Mouse (Mus musculus) left cerebral cortex, postnatal 14 days (tissue): ENCODE data around the gene Zfp958. TPM values are rescaled to one million over a fixed set of nuclear protein-coding genes. Genes with fewer than 3 reads are reported as not detected.
A peak's percentile ranks its signal among the peaks of the same experiment; 100 is the strongest.
"Not testable (repeated sequence)": the region's sequence is repeated elsewhere in the genome, so short reads cannot be mapped to it uniquely, and the experiment has no call there.

Experiments
- DNase-seq, 2 experiments: peaks; one replicate each; pipeline ENCODE4 v3.0.0; 2021 to 2022; ENCODE audit warnings: low spot score in 2 of 2, mixed read lengths in 1 of 2
- intact Hi-C: fragments of 180-260 bp; cut with DNase I; formaldehyde crosslinking; loops from one replicate; pipeline ENCODE4 v1.15.1; 2025
- long read RNA-seq, 2 experiments: library from polyadenylated mRNA; stranded (forward); transcript quantifications; one replicate each; pipeline ENCODE4 v2.0.0; 2021
- total RNA-seq, 2 experiments: library from RNA; stranded (reverse); gene quantifications; 2 replicates each; pipeline ENCODE4 v1.2.3; 2021

Gene Zfp958
- total RNA-seq = 10 to 100 TPM; 12.2 to 13.9 TPM
- long read RNA-seq, experiment 1, transcript Zfp958-202 (4 exons, 2,364 nt) = major isoform, 5 of 9 reads
- long read RNA-seq, experiment 1, partial matches to known transcripts = 0 of 9 reads
- long read RNA-seq, experiment 1, other reads (novel, unspliced or antisense) = 4 of 9 reads
- long read RNA-seq, experiment 2, partial matches to known transcripts = 0 of 7 reads
- long read RNA-seq, experiment 2, other reads (novel, unspliced or antisense) = 3 of 7 reads

DNA sequence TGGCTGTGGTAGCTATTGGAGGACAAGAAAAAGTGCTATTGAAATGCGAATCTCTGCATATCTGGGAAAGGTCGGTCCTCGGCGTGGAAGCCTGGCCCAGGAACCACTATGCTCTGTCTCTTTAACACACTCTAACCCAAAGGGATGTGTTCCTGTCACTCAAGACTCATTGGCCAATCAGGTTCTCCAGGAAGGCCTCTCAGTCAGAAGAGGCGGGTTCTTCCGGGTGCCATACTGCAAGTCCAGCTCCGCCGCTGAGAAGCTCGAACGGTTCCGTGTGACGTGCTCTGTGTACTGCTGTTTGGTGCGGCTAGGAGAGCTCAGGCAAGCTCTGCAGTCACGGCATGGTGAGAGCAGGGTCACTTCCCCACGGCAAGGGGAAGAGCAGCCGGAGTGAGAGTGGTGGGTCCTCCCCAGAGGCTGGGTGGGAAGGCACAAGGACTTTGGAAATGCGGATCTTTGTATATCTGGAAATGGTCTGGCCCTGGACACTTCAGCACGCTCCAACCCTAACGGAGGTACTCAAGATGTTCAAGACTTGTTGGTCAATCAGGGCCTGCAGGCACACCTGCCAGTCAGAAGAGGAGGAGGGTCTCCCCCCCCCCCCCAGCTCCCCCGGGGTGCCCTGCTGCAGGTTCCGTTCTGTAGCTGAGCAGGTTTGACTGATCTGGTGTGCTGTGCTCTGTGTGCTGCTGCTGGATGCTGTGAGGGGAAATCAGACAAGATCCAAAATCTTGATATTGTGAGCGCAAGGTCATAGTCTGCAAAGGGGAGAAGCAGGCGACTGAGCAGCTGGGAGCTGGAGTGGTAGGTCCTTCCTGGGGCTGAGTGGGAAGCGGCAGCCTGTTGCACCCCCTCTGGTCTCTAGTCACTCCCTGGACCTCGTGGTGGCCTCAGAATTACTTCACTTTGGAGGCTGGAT lies at the start of gene Zfp958:
Gene Zfp958 (plus strand): TSS at position 236 of the 922 bp plus-strand sequence.
- intact Hi-C loops = loop anchor here (5.0 kb wide), 1 partner anchor 64 kb away; no protein-coding TSS in a partner anchor
- peak; percentile 98 to 99 for DNase-seq

DNA sequence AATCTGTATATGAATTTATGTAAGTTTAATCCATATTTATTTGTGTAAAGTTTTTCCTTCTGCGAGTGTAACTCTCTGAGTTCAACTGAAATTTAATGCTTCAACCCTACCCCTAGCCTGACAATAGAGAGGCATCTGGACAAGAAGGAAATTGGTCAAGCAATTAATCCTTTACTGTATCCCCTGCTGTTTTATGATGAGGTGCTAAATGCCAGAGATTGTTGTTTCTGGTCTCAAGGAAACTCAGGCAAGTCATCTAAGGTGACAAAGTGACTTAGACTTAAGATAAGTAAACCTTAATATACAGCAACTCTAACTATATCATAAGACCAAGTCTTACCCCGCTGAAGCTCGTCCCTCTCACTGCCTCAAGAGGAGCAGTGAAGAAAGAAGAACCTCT lies 31.0 kb upstream of the Zfp958 start:
- intact Hi-C loops = no loop called here
- DNase-seq = no peak

DNA sequence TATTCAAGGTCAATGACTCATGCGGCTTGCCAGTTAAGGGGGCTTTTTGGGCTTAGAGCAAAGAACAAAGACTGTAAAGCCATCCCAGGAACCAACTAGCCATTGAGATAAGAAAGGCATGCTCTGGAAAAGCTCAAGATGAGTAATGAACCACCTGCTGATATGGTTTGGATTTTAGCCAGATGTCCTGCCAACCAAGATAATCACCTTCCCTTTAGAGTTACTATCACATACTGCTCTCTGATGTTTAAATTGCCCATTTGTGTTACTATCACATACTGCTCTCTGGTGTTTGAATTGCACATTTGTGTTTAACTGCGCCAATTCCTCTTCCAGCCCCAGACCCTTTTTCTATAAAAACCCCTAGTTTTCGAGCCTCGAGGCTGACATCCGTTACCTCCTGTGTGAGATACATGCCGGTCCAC lies 30.2 kb upstream of the Zfp958 start:
- no peak for DNase-seq
- intact Hi-C loops = no loop called here

DNA sequence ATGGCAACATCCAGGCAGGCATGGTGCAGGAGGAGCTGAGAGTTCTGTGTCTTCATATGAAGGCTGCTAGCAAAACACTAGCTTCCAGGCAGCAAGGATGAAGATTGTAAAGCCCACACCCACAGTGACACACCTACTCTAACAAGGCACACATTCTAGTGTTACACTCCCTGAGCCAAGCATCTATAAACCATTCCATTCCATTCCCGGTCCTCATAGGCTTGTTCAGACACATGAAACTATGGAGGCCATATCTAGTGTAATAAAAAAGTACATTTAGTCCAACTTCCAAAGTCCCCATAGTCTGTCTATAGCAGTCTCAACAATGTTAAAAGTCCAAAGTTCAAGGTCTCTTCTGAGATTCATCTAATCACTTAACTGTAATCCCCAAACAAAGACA lies 28.3 kb upstream of the Zfp958 start:
- no peak for DNase-seq
- intact Hi-C loops = loop anchor here (5.0 kb wide), 1 partner anchor 172 kb away; no protein-coding TSS in a partner anchor

DNA sequence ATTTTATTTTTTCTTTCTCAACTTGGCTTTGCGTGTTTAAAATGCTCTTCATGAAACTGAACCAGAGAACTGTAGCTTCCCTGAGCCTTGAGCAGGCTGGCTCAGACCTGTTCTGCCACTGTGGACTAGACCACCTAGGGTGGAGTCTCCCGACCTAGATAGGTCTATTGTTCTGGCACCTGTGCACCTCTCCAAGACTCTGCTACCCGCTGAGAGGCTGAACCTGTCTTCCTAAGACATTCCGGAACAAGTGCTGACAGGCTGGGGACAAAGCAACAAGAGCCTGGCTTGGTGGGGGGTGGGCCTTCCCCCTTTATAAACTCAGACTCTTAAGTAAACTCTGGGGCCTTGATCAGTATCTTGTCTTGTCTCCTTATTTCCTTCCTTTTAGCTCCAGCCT lies 26.6 kb upstream of the Zfp958 start:
- no peak for DNase-seq

DNA sequence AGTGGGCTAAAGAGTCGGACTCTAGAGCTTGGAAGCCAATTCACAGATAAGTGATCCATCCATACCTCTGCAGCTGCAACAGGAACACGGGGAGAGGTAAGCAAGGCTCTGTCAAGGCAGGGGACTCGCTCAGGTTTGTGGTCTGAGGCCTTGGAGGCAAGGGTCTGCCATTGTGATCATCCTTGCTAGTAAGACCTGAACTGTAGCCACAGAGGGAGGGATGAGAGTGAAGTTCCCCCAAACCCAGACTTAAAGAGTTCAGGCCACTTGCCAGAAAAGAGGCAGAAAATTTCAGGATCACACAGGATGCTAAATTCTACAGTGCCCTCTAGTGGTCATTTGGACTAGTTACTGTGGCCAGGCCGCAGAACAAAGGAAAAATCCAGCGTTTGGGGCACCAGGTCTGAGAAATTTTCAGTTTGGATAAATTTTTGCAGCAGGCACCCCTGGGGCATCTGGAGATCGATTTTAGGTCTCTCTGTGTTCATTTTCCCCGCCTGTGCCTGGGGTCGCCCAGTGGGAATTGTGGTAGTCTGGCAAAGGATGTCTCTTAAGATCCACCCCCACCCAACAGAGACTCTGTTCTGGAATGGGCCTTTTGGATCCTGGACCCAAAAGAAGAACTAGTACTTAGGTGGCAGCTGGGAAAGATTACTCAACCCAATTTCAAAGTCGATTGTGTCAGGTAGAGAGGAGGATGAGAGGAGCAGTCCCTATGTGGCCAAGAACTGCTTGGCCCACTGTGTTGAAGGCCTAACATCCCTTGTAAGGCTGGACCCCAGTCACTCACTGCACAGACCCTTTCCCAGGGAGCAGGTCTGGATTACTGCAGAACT lies 24.6 kb upstream of the Zfp958 start:
- intact Hi-C loops = loop anchor here (5.0 kb wide), 1 partner anchor 176 kb away; no protein-coding TSS in a partner anchor
- peak; percentile 46 to 59 for DNase-seq

More for the DNA sequence above, 26.6 kb upstream of the Zfp958 start:
- intact Hi-C loops = loop anchor here (5.0 kb wide), 1 partner anchor 174 kb away; no protein-coding TSS in a partner anchor

DNA sequence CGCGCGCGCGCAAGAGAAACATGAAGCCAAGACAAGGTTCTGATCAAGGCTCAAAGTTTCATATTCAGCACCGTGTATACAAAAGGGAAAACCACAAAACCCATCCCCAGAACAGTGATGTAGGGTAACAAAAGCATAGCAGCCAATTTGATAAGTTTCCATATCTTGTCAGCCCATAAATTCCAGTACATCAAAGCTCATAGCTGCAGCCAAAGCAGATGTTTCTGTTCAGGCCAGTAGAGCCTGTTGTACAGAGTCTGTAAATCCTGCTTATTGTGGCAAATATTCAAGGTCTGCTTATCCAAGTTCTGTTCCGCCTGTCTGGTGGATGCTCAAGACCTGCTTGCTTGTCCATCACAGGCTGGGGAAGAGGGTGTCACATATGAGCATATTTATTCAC lies 4.1 kb upstream of the Zfp958 start:
- intact Hi-C loops = no loop called here
- DNase-seq = no peak

DNA sequence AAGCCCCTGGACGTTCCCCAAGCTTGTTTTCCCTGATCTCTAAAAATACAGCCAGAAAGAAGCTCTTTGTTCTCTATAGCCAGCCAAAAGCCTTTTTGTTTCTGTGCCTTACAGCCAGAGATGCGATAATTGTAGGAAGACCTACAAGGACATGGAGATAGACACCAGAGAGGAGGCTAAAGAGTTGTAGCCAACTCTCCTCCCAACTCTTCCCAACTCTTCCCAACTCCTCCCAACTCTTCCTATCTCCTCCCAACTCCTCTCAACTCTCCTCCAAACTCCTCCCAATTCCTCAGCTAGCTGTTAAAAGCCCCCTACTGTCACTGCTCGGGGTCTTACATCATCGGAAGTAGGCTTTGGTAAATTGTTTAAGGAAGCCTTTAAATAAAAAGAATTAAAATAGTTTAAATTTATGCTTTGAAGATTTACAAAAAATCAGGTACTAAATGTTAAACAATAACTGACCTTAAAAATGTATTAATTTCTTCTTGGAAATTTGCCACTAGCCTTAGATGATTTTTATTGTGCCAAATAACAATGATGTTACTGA lies 1.3 kb upstream of the Zfp958 start:
- intact Hi-C loops = loop anchor here (5.0 kb wide), 1 partner anchor 66 kb away; no protein-coding TSS in a partner anchor
- DNase-seq = not testable (repeated sequence)

DNA sequence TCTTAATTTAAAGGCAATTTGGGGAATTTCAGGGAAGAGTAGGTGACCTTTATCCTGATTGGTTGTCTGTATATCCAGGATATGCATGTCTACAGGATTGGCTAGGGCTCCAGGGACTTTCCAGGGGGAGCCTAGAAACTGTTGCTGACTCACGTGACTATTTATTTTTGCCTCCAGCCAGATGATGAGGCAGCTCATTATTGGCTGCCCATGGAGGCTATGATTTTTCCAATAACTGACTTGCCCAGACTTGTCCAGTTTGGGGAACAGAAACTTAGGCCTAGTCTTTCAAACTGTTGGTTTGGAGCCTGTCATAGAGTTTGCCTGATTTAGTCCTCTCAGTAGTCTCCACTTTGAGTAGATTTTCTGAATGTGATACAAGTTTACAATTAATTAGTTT lies 14.4 kb downstream of the Zfp958 start:
- DNase-seq = no peak
- intact Hi-C loops = no loop called here

DNA sequence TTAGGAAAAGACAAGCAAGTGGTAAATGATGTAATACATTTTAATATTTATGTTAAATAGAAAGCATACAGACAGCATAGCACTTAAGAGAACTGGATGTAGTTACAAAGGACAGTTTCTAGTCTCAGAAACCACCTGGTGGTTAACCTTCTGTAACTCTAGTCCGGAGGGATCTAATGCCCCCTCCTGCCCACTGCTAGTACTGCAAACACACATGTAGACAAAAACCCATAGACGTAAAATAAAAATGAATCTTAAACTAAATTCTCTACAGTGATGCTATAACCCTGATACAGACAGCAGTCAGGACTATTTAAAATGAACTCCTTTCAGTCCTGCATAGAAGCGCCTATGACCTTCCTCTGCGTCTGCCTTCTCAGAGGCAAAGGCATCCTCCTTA lies 24.1 kb downstream of the Zfp958 start:
- intact Hi-C loops = no loop called here
- DNase-seq = no peak

DNA sequence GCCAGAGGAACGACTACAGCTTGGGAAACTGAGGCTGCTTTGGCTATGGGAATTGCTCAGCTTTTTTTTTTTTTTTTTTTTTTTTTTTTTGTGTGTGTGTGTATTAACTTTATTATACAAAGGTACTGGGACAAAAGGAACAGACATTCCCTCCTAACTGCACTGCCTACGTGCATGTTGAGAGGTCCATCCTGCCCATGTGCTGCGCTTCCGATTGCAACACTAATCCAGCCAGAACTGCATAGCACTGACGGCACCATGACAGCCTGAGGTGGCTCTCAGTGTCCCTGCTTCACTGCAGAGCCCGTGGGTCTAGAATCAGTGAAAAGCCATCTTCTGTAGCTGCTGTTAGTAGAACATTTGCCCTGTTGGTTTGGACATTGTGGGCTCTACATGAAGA lies 30.0 kb downstream of the Zfp958 start:
- DNase-seq, intact Hi-C loops: not testable (repeated sequence)

DNA sequence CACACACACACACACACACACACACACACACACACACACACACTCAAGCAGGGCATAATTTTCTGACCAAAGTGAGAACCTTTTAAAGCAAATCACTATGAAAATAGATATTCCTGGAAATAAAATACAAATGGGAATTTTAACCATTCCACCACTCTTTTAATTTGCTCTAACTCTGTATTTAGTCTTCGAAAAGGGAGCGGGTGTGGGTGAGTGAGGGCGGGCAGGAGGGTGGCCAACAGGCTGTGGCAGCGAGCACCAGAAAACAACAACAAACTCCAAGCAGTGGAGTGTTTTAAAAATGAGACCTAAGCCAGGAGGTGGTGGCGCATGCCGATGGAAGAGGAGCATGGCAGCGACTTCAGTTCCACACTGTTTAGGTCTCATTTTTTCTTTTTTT lies 43.6 kb downstream of the Zfp958 start:
- intact Hi-C loops = no loop called here
- no peak for DNase-seq

DNA sequence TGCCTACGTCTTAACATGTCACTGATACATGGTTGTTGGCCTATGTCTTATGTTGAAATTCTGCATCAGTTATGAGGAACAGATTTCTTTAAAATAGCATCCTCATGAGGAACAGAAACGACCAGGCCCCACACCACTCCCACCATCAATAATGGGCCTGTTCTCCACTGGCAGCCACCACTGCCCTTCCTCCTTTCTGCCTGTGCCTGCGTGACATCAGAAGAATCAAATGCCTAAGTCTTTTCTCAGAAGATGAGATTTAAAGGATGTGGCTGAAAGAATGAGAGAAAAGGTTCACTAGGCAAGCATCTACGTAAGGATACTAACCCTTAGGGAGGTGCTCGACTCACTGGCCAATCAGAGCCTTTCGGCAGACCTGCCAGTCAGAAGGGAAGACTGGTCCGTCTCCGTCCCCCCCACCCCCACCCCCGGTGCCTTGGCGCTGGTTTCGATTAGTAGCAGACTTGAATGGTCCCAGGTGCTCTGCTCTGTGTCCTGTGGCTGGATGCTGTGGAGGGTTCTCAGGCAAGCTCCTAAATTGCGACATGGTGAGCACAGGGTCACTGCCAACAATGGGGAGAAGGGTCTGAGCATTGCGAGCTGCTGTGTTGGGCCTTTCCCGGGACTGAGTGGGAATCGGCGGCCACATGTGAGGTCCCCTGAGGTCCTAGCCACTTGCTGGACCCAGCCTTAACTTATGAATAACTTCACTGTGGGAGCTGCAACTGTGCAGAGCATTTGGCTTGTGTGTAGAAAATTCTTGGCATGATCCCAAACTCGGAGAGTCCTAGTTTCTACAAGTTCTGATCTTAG lies 62.4 kb downstream of the Zfp958 start:
- peak in 1 of 2 experiments; percentile 16 for DNase-seq
- intact Hi-C loops = loop anchor here (5.0 kb wide), 1 partner anchor 63 kb away; the partner anchor contains the start of gene Zfp958

DNA sequence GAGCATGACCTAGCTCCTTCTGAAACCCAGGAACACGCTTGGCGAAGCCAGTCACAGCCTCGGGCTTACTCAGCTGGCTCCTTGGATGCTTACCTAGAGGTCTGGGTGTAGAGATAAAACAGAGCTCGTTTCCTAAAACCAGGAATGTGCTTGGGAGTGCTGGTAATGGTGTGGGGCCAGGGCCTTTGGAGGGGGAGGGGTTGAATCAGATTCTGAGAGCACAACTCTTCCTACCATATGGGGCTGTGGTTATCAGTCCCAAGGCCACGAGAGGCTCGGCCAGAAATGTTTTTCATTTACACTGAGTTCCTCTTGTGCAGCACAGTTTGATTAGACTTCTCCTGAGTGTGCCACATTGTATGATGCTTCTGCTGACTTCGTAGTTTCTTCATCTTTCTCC lies 63.6 kb downstream of the Zfp958 start:
- peak in 1 of 2 experiments; percentile 17 for DNase-seq
- intact Hi-C loops = loop anchor here (5.0 kb wide), 1 partner anchor 64 kb away; the partner anchor contains the start of gene Zfp958

DNA sequence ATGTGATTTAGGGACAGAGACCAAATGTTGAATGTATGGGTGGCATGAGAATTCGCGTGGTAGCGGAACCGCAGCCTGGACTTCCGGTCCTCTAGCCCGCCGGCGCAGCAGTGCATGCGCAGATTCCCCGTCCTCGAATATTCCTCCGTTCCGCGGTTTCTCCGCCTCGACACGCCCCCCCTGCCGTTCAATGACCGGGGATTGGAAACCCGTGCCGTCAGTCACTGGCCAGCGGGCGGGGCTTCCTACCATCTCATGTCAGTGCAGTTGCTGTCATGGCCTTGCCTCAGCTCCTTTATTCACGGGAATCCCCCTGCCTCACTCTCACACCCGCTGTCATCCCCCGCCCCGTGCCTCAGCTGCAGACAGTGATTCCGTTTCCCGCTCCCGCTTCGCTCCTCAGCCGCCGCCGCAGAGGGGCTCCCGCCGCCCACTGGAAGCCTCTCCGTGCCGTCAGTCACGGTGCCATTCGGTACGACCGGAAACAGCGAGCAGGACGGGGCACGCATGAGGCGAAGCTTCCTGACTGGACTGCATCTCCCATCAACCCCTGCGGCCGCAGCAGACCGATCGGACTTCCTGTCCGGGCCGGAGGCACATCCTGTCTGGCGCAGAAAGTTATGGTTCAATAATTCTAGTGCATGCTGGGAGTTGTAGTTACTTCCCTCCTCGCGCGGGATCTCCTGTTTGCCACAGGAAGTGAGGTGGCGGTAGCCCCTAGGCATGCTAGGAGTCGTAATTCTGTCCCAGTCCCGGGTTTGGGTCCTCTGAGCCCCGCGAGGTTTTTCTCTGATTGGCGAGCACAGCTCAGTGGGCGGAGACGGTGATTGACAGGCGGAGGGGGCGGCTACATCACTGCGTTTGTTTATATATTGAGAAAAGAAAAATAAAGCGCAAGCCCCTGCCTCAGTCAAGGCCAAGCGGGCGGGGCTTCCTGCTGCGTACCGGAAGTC lies 64.6 kb downstream of the Zfp958 start:
- DNase-seq = peak; percentile 98 to 99
- intact Hi-C loops = loop anchor here (5.0 kb wide), 1 partner anchor 65 kb away; the partner anchor contains the start of gene Zfp958

DNA sequence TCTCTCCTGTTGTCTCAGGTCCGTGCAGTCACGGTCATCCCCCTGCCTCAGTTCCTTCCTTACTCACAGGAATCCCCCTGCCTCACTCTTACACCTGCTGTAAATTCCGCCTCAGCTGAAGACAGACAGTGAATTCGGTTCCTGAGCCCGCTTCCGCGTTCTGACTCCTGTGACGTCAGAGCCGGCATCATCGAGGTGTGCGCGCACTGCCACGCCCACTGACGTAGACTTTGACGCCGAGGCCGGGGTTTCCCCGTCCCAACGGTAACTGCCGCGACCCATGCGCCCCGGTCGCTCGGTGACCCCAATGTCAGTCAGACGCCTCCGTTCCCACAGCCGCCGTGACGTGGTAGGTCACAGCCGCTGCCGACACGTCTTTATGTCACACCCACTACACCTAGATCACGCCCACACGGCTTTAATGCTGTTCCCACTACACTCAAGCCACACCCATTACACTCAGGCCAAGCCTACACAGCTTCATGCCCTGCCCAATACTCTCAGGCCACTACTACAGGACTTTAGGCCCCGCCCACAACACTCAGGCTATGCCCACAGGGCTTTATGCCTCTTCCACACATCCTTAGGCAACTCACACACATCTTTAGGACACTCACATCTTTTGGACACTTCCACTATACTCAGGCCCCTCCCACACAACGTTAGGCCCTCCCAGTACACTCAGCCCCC lies 65.4 kb downstream of the Zfp958 start:
- DNase-seq = peak; percentile 88

More for the DNA sequence above, 65.4 kb downstream of the Zfp958 start:
- intact Hi-C loops = loop anchor here (5.0 kb wide), 1 partner anchor 66 kb away; the partner anchor contains the start of gene Zfp958
